Mouse (Mus musculus) stomach, postnatal 0 days (tissue): ENCODE measurements around the gene Prima1.

Source experiments
- CTCF ChIP-seq: IDR thresholded peaks from 2 replicates; pipeline ENCODE4 v1.5.1; 2016; ENCODE audit warnings: antibody characterized with exemption, low read depth, mild to moderate bottlenecking, moderate library complexity
- EP300 ChIP-seq: optimal IDR thresholded peaks from 2 replicates; pipeline ENCODE3; 2016; ENCODE audit warnings: antibody characterized with exemption

DNA sequence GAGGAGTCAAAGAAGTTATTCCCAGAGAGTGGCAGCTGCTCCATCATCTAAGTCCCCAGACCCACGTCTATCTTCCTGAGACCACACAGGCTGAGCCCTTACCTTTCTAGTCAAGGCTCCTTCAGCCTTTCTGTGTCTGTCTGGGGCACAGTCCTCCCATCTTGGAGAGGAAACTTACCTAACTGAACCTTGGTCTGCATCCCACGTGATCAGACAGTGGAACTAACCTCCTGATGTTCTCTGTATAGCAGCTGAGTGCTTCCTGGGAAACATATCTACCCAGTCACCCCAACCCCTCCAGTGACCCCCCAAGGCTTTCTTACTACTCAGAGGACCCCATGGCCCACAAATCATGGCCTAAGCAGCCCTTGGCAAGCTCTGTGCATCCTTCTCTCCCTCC lies 6.1 kb downstream of the Prima1 start:
- TF ChIP-seq EP300 (no peak), CTCF (no peak)
